Comparison of ENCODE assay signal across 34 mouse cellular contexts in the genomic region with DNA sequence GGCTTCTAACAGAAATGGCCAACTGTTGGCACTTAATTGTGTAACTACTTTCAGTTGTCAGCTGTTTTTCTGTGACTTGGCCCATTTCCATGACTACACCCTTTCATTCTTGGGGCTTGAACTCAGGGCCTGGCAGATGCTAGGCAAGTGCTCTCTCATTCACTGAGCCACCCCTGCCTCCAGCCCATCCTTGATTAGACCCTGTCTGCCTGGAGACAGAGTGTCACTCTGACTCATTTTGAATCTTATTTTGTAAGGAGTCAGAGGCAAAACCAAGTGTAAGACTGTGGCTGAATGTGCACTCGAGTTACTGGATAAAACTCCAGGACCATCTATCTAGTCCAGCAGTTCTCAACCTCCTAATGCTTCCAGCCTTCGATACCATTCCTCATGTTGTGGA. TPM values are rescaled to one million over a fixed set of nuclear protein-coding genes. Genes with fewer than 3 reads are reported as not detected.
DNase-seq lines count a peak whose midpoint lies in the region; ATAC-seq and TF ChIP-seq lines count a peak whose summit lies in the region.
"Had no signal": no experiment of that assay in that cellular context is flagged by ENCODE, and none has a peak within 500 bp of the region (broad histone marks: within the 10 kb centered on the region; RNA-seq: fewer than 3 reads in every experiment).

No protein-coding gene starts in this region.

- no peaks in the 10 kb centered on the region for H3K4me1 ChIP-seq in liver, adult 2 months (ENCODE audit: control insufficient read depth, insufficient read depth, low read length)
- H3K4me1 ChIP-seq in liver, embryonic 11.5 days (replicated peaks; ENCODE audit: control insufficient read depth, insufficient read depth, low read length): peaks cover 7% of the 10 kb centered on the region
- H3K4me1 ChIP-seq in megakaryocyte, embryonic 14.5 days: peaks cover 84% of the 10 kb centered on the region

- 0 out of 2 replicates have a peak overlapping the region, but pooled peaks have one; percentile 34 for H3K27ac ChIP-seq in liver, adult 2 months (replicated peaks; ENCODE audit: insufficient read depth, low read depth, low read length)
- H3K27ac ChIP-seq in liver, embryonic 11.5 days (ENCODE audit: low read depth, low read length): no peak overlapping the region
- H3K27ac ChIP-seq: forebrain, embryonic 10.5 days; heart, adult 2 months; heart, embryonic 10.5 days; heart, embryonic 13.5 days; hindbrain, embryonic 12.5 days; hindbrain, embryonic 15.5 days; intestine, embryonic 15.5 days had no signal

- no peak for TF ChIP-seq CTCF in liver, adult 2 months (IDR thresholded peaks at IDR 0.05; ENCODE audit: low read depth, low read length)

- H3K9me3 ChIP-seq in liver, embryonic 11.5 days (ENCODE audit: control insufficient read depth, low read length): no peaks in the 10 kb centered on the region
- H3K9me3 ChIP-seq in megakaryocyte, embryonic 14.5 days: no peaks in the 10 kb centered on the region
- H3K9me3 ChIP-seq: forebrain, embryonic 10.5 days; heart, embryonic 10.5 days; heart, embryonic 13.5 days; hindbrain, embryonic 12.5 days; hindbrain, embryonic 15.5 days; intestine, embryonic 15.5 days had no signal

- H3K36me3 ChIP-seq in liver, adult 2 months (ENCODE audit: control insufficient read depth, insufficient read depth, low read length): no peaks in the 10 kb centered on the region
- no peaks in the 10 kb centered on the region for H3K36me3 ChIP-seq in liver, embryonic 11.5 days (ENCODE audit: control insufficient read depth, insufficient read depth, low read length)
- H3K36me3 ChIP-seq in megakaryocyte, embryonic 14.5 days (replicated peaks; ENCODE audit: low read length): peaks cover 45% of the 10 kb centered on the region
- H3K36me3 ChIP-seq: forebrain, embryonic 10.5 days; heart, embryonic 10.5 days; heart, embryonic 13.5 days; hindbrain, embryonic 12.5 days; hindbrain, embryonic 15.5 days; intestine, embryonic 15.5 days had no signal

- no peak for DNase-seq in liver, adult 2 months (ENCODE audit: extremely low read depth, low read depth, low spot score)
- no peak for DNase-seq in liver, embryonic 11.5 days (ENCODE audit: low spot score)
- DNase-seq in adipocyte (ENCODE audit: low spot score): peak; percentile 31
- DNase-seq in adrenal gland, adult 8-10 months: no peak
- DNase-seq in retina, embryonic 14.5 days (ENCODE audit: low spot score): no peak
- DNase-seq: adrenal gland, adult 2 months; adrenal gland, postnatal 25 days; cerebellum, adult 18-20 months; cerebellum, adult 9-10 months; cerebellum, postnatal 14 days; forebrain, postnatal 0 days; gastrocnemius, postnatal 25 days; heart, adult 2 months had no signal

- H3K4me3 ChIP-seq in liver, adult 2 months (ENCODE audit: insufficient read depth, low read depth, low read length): no peak overlapping the region
- no peak overlapping the region for H3K4me3 ChIP-seq in liver, embryonic 11.5 days (ENCODE audit: low read depth, low read length)
- H3K4me3 ChIP-seq in megakaryocyte, embryonic 14.5 days (replicated peaks): peak overlapping the region; percentile 76
- H3K4me3 ChIP-seq: forebrain, embryonic 10.5 days; heart, adult 2 months; heart, embryonic 10.5 days; heart, embryonic 13.5 days; hindbrain, embryonic 12.5 days; hindbrain, embryonic 15.5 days; intestine, embryonic 15.5 days had no signal

- no peak overlapping the region for H3K4me2 ChIP-seq in liver, embryonic 11.5 days
- H3K4me2 ChIP-seq: heart, embryonic 13.5 days; hindbrain, embryonic 12.5 days; hindbrain, embryonic 15.5 days; intestine, embryonic 15.5 days had no signal

- no peaks in the 10 kb centered on the region for H3K27me3 ChIP-seq in liver, adult 2 months (ENCODE audit: control insufficient read depth, insufficient read depth, low read length)
- no peaks in the 10 kb centered on the region for H3K27me3 ChIP-seq in liver, embryonic 11.5 days (replicated peaks; ENCODE audit: control insufficient read depth, insufficient read depth, low read length)
- H3K27me3 ChIP-seq in megakaryocyte, embryonic 14.5 days (replicated peaks): no peaks in the 10 kb centered on the region
- H3K27me3 ChIP-seq: heart, embryonic 13.5 days; hindbrain, embryonic 15.5 days; intestine, embryonic 15.5 days; Patski had no signal

- H3K79me2 ChIP-seq in liver, adult 2 months (ENCODE audit: control insufficient read depth, insufficient read depth, low read length): no peaks in the 10 kb centered on the region

- H3K9ac ChIP-seq in liver, adult 2 months (ENCODE audit: low read depth, low read length): no peak overlapping the region
- H3K9ac ChIP-seq in liver, embryonic 11.5 days (ENCODE audit: low read depth, low read length): no peak overlapping the region
- H3K9ac ChIP-seq: forebrain, postnatal 0 days; heart, embryonic 13.5 days; hindbrain, embryonic 12.5 days; hindbrain, embryonic 15.5 days; intestine, embryonic 15.5 days had no signal

- ATAC-seq in liver, embryonic 11.5 days (replicated peaks; ENCODE audit: low FRiP score): no peak
- no peak for ATAC-seq in megakaryocyte, adult 5-6 weeks (ENCODE audit: poor library complexity, severe bottlenecking)
- ATAC-seq: CD4-positive, CD25-positive, alpha-beta regulatory T cell, adult 4 months; forebrain, embryonic 14.5 days; forebrain, postnatal 0 days; intestine, embryonic 15.5 days; Patski had no signal

- TF ChIP-seq POLR2A in liver, adult 2 months (IDR thresholded peaks at IDR 0.05; ENCODE audit: extremely low read depth, insufficient read depth, low read length): no peak

- 93% methylated on average over 2 of the region's 2 CpGs for WGBS in liver, adult 2 months
- 76% methylated on average over 2 of the region's 2 CpGs for WGBS in liver, embryonic 11.5 days

RNA-seq across cellular contexts. Expression of gene Rab27a, which starts 3.3 kb away (rescaled TPM):
- 1.9 and 2.6 TPM in 2 replicates for total RNA-seq in liver, adult 2 months (2014; rRNA removed)
- 0.77 and 0.78 TPM in 2 replicates for polyA plus RNA-seq in liver, adult 2 months (2012; rRNA removed)
- polyA plus RNA-seq in liver, embryonic 11.5 days (2014; fragmentation: Nextera tagmentation; extraction: Ambion mirVana): 3.0 and 3.5 TPM in 2 replicates
- polyA plus RNA-seq in megakaryocyte, embryonic 14.5 days (2012; ENCODE audit: insufficient read depth, low replicate concordance): 2.8 and 34.3 TPM in 2 replicates
- 55.5 and 58.9 TPM in 2 replicates for total RNA-seq in megakaryocyte, adult 5-6 weeks (2015)
- total RNA-seq in megakaryocyte, adult 5-6 weeks (2017): 154 and 155 TPM in 2 replicates
- 10 to 100 TPM; 36.8 to 57.3 (median 48.1) TPM for total RNA-seq in adrenal gland, adult 8-10 months (2022)

RNA-seq across cellular contexts. Expression of gene Pigb, which starts 7.7 kb away (rescaled TPM):
- 3.0 and 4.2 TPM in 2 replicates for total RNA-seq in liver, adult 2 months (2014; rRNA removed)
- polyA plus RNA-seq in liver, adult 2 months (2012; rRNA removed): 4.5 and 5.7 TPM in 2 replicates
- 17.1 and 21.0 TPM in 2 replicates for polyA plus RNA-seq in liver, embryonic 11.5 days (2014; fragmentation: Nextera tagmentation; extraction: Ambion mirVana)
- polyA plus RNA-seq in megakaryocyte, embryonic 14.5 days (2012; ENCODE audit: insufficient read depth, low replicate concordance): 0.79 and 1.1 TPM in 2 replicates
- 24.1 and 25.4 TPM in 2 replicates for total RNA-seq in megakaryocyte, adult 5-6 weeks (2015)
- total RNA-seq in megakaryocyte, adult 5-6 weeks (2017): 5.1 TPM in 2 replicates
- total RNA-seq in adrenal gland, adult 8-10 months (2022): 10 to 100 TPM; 15.5 to 26.6 (median 17.7) TPM

RNA-seq across cellular contexts. Expression of gene Khdc3, which starts 53.7 kb away (rescaled TPM):
- not detected in 2 replicates for total RNA-seq in liver, adult 2 months (2014; rRNA removed)
- polyA plus RNA-seq in liver, adult 2 months (2012; rRNA removed): 0.07 TPM in 1 of 2 replicates, not detected in the other
- not detected in 2 replicates for polyA plus RNA-seq in liver, embryonic 11.5 days (2014; fragmentation: Nextera tagmentation; extraction: Ambion mirVana)
- polyA plus RNA-seq in megakaryocyte, embryonic 14.5 days (2012; ENCODE audit: insufficient read depth, low replicate concordance): 0.10 TPM in 1 of 2 replicates, not detected in the other
- total RNA-seq in megakaryocyte, adult 5-6 weeks (2015): 0.45 and 1.1 TPM in 2 replicates
- 2.4 TPM in 1 of 2 replicates, not detected in the other for total RNA-seq in megakaryocyte, adult 5-6 weeks (2017)
- 1 to 10 TPM in 2 of 4 experiments, under 1 TPM in 2; 0.51 to 2.6 (median 1.0) TPM for total RNA-seq in adrenal gland, adult 8-10 months (2022)
- total RNA-seq: forebrain, postnatal 0 days; gastrocnemius, adult 8-10 months; gastrocnemius, postnatal 25 days; heart, adult 2 months; heart, postnatal 25 days had no signal
- polyA plus RNA-seq: brain, embryonic 14.5 days; C2C12; embryonic facial prominence, embryonic 11.5 days; forebrain, embryonic 10.5 days; forebrain, embryonic 14.5 days; gonadal fat pad, adult 2 months; heart, adult 2 months; heart, embryonic 10.5 days; heart, embryonic 13.5 days; intestine, embryonic 15.5 days; Patski had no signal

RNA-seq across cellular contexts. Expression of gene Gm20509, which starts 54.4 kb away (rescaled TPM):
- not detected in 2 replicates for total RNA-seq in liver, adult 2 months (2014; rRNA removed)
- not detected in 2 replicates for polyA plus RNA-seq in liver, adult 2 months (2012; rRNA removed)
- polyA plus RNA-seq in liver, embryonic 11.5 days (2014; fragmentation: Nextera tagmentation; extraction: Ambion mirVana): not detected in 2 replicates
- 1.8 TPM in 1 of 2 replicates, not detected in the other for polyA plus RNA-seq in megakaryocyte, embryonic 14.5 days (2012; ENCODE audit: insufficient read depth, low replicate concordance)
- total RNA-seq in megakaryocyte, adult 5-6 weeks (2015): not detected in 2 replicates
- total RNA-seq in megakaryocyte, adult 5-6 weeks (2017): not detected in 2 replicates
- total RNA-seq in adrenal gland, adult 8-10 months (2022): under 1 TPM in 3 of 4 experiments, not detected in 1; 0.26 to 0.42 (median 0.35) TPM
- total RNA-seq: forebrain, postnatal 0 days; gastrocnemius, adult 8-10 months; gastrocnemius, postnatal 25 days; heart, adult 2 months; heart, postnatal 25 days; hematopoietic stem cell, adult 5-6 weeks had no signal
- polyA plus RNA-seq: adrenal gland, adult 2 months; C2C12; CD4-positive, CD25-positive, alpha-beta regulatory T cell, adult 4 months; embryonic facial prominence, embryonic 14.5 days; forebrain, embryonic 10.5 days; forebrain, embryonic 14.5 days; forebrain, postnatal 0 days; frontal cortex, adult 2 months; gonadal fat pad, adult 2 months; heart, adult 2 months; heart, embryonic 10.5 days; heart, embryonic 13.5 days; heart, embryonic 16.5 days; hindbrain, embryonic 12.5 days; hindbrain, embryonic 15.5 days; Patski had no signal

Comparison
In these comparisons a context has a peak if more than half of its experiments do, and no peak if none do; other contexts are left out.
1. RNA of gene Rab27a, which starts 3.3 kb away (total RNA-seq): 55.5 to 155 TPM in megakaryocyte, adult 5-6 weeks and 36.8 to 57.3 TPM in adrenal gland, adult 8-10 months; 1.9 to 2.6 TPM in liver, adult 2 months; every median in the first group is over 10 times any median in the second.